Mouse (Mus musculus) embryonic facial prominence, embryonic 13.5 days (tissue): ENCODE results near the gene Gp5. TPM values are rescaled to one million over a fixed set of nuclear protein-coding genes. Genes with fewer than 3 reads are reported as not detected.

Source experiments
- ATAC-seq: fragments of 200-750 bp; cut with Nextera tagmentation; 2 replicates; pipeline ENCODE4 v1.8.0; 2017; ENCODE audit warnings: low read depth; ENCODE audit not compliant: insufficient number of reproducible peaks, insufficient read depth, low FRiP score, low TSS enrichment
- H3K27ac ChIP-seq: fragments of 300-500 bp; sonication (generic); 2 replicates; pipeline ENCODE4 v1.5.1; 2015; ENCODE audit warnings: moderate library complexity, mild to moderate bottlenecking, inconsistent platforms
- H3K27me3 ChIP-seq: fragments of 300-500 bp; sonication (generic); 2 replicates; pipeline ENCODE4 v1.6.1; 2015; ENCODE audit warnings: mild to moderate bottlenecking, inconsistent platforms
- H3K36me3 ChIP-seq: fragments of 300-500 bp; sonication (generic); 2 replicates; pipeline ENCODE4 v1.6.1; 2015; ENCODE audit warnings: mild to moderate bottlenecking, inconsistent platforms
- H3K4me1 ChIP-seq: fragments of 300-500 bp; sonication (generic); 2 replicates; pipeline ENCODE4 v1.6.1; 2015; ENCODE audit warnings: inconsistent platforms
- H3K4me2 ChIP-seq: fragments of 300-500 bp; sonication (generic); 2 replicates; pipeline ENCODE4 v1.6.1; 2015; ENCODE audit warnings: moderate library complexity, mild to moderate bottlenecking, inconsistent platforms
- H3K4me3 ChIP-seq: fragments of 300-500 bp; sonication (generic); 2 replicates; pipeline ENCODE4 v1.5.1; 2015; ENCODE audit warnings: mild to moderate bottlenecking, inconsistent platforms
- H3K9ac ChIP-seq: fragments of 300-500 bp; sonication (generic); 2 replicates; pipeline ENCODE4 v1.6.1; 2015; ENCODE audit warnings: mild to moderate bottlenecking, inconsistent platforms
- H3K9me3 ChIP-seq: fragments of 300-500 bp; sonication (generic); 2 replicates; pipeline ENCODE4 v1.6.1; 2016; ENCODE audit warnings: inconsistent platforms
- WGBS: fragments of 180-500 bp; shearing (Covaris S2); methylation state at CpG from one replicate; pipeline ENCODE4 v1.1.7; 2015; ENCODE audit warnings: mixed read lengths; 5-methylcytosine and 5-hydroxymethylcytosine counted together
- polyA plus RNA-seq: library from polyadenylated mRNA; unstranded; fragments of >200 nt; fragmentation: Nextera tagmentation; extraction: Ambion mirVana; gene quantifications from 2 replicates; pipeline ENCODE4 v1.2.1, GENCODE M21; 2015

The Gp5 gene
- polyA plus RNA-seq, 1 experiment from 2014 or later = 1.1 TPM

DNA sequence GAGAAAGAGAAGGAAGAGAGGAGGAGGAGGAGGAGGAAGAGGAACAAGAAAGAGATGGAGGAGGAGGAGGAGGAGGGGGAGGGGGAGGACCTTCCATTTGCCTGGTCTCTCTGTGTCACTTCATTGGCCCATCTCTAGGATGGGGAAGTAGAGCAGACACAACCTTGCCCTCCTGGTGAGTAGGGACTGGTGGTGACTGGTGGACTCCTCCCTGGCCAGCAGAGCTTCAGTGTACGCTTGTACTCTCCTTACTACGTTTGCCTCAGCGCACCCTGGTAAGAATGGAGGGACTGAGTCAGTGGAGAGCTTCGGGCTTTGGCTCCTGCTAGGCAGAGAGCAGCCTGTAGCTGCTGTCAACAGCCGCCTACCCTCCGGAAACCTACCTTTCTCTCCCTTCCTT lies 7.9 kb downstream of the Gp5 start:
- WGBS = 84% methylated on average over 6 of the region's 6 CpGs
- H3K27me3 ChIP-seq = peaks cover 36% of the 10 kb centered on the region

DNA sequence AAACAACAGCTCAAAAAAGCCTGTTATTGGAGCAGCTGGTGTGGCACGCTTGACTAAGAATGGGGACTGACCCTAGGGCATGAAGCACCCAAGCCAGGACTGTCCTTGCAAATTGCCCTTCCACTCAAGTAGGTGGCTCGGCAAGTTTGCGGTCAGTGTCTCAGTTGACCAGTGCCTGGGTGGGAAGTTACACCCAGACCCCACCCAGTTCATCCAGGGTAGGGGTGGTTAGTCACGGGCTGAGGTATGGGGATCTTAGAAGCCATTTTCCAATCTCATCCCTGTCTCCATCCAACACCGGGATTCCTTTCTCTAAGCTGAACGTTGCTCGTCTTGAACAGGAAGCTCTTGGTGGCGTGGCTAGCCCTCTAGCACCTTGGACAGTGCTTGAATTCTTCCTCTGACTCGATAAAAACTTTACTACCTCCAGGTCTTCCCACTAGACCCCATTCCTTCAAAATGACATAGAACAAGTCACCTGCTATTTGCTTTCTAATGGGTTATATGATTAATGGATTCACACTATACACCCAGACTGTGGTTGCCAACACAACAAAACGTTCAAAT lies 10.8 kb downstream of the Gp5 start:
- no peak for ATAC-seq
- Histone ChIP-seq H3K9me3 (no peaks in the 10 kb centered on the region), H3K4me2 (no peak overlapping the region), H3K4me3 (no peak overlapping the region), H3K9ac (no peak overlapping the region), H3K27ac (no peak overlapping the region), H3K36me3 (no peaks in the 10 kb centered on the region), H3K27me3 (peaks cover 18% of the 10 kb centered on the region), H3K4me1 (no peaks in the 10 kb centered on the region)
- WGBS = 59% methylated on average over 10 of the region's 10 CpGs

More for the DNA sequence above, 7.9 kb downstream of the Gp5 start:
- Histone ChIP-seq H3K9me3 (no peaks in the 10 kb centered on the region), H3K27ac (no peak overlapping the region), H3K4me3 (no peak overlapping the region), H3K4me1 (no peaks in the 10 kb centered on the region), H3K4me2 (no peak overlapping the region), H3K36me3 (no peaks in the 10 kb centered on the region), H3K9ac (no peak overlapping the region)
- no peak for ATAC-seq

DNA sequence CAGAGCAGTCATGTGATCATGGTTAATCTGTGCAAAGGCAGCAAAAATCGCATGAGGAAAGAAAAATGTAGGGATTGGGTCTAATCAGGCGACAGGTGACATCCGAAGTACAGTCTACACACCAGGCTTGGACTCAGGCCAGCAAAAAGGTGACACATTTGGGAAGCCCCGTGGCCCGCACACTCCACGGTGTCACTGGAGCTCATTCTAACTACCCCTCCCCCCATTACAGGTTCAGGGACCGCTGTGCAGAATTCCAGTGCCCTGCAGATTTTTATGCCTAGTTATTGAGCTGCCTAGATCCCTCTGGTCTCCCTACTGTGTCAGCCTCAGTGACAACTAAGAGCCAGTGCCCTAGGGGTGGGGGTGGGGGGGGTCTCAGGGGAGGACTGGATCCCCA lies 13.1 kb downstream of the Gp5 start:
- Histone ChIP-seq H3K4me2 (no peak overlapping the region), H3K9ac (no peak overlapping the region), H3K27ac (no peak overlapping the region), H3K9me3 (no peaks in the 10 kb centered on the region), H3K27me3 (0 out of 2 replicates have a peak, but pooled peaks cover 3% of the 10 kb centered on the region), H3K4me3 (no peak overlapping the region), H3K4me1 (peaks cover 6% of the 10 kb centered on the region; the same call in 1 of the 2 replicates), H3K36me3 (no peaks in the 10 kb centered on the region)
- no peak for ATAC-seq
- 82% methylated on average over 7 of the region's 7 CpGs for WGBS

- 85% methylated on average over 11 of the region's 11 CpGs for WGBS
- Histone ChIP-seq H3K9me3 (no peaks in the 10 kb centered on the region), H3K27ac (no peak overlapping the region), H3K36me3 (no peaks in the 10 kb centered on the region), H3K4me1 (peaks cover 6% of the 10 kb centered on the region; the same call in 1 of the 2 replicates), H3K4me3 (no peak overlapping the region), H3K27me3 (0 out of 2 replicates have a peak, but pooled peaks cover 2% of the 10 kb centered on the region), H3K4me2 (no peak overlapping the region), H3K9ac (no peak overlapping the region)
- ATAC-seq = no peak
Observed at GRCm38 (mm10) chr16:30296601-30297275, 13.8 kb downstream of the Gp5 start.

DNA sequence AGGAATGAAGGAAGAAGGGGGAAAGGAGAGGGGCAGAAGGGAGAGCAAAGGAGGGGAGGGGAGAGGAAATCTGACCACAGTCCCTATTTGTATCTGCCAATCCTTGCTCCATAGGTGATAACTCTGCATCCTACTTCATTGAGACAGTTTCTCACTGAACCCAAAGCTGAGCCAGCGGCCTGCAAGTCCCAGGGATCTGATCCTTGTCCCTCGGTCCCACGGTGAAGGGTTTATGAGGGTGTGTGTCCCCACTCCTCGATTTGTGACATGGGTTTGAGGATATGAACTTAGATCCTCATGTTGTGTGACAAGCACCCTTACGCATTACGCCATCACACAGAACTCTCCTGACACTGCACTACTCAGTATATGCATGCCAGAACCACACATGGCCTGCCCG lies 15.5 kb downstream of the Gp5 start:
- no peak for ATAC-seq
- Histone ChIP-seq H3K4me3 (no peak overlapping the region), H3K27ac (no peak overlapping the region), H3K36me3 (no peaks in the 10 kb centered on the region), H3K27me3 (no peaks in the 10 kb centered on the region), H3K4me2 (no peak overlapping the region), H3K9me3 (no peaks in the 10 kb centered on the region), H3K9ac (no peak overlapping the region), H3K4me1 (peaks cover 6% of the 10 kb centered on the region; the same call in 1 of the 2 replicates)
- 83% methylated on average over 7 of the region's 7 CpGs for WGBS

- WGBS = 88% methylated on average over 6 of the region's 6 CpGs
Observed at GRCm38 (mm10) chr16:30290436-30290835, 20.1 kb downstream of the Gp5 start.

DNA sequence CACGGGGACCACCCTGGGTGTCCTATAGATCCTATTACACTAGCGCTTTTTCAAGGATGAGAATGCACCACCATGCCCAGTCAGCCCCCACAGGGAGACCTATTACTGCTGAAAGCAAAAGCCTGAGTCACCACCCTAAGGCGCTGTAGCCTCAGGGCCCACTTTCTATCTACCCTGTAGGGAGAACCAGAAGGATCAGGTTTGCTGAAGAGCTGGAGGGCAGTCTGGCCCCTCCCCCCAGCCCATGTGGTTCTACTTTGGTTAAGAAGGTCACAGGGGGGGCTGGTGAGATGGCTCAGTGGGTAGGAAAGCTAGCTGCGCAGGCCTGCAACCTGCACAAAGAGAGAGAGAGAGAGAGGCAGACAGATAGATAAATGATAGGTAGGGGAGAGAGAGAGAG lies 24.9 kb downstream of the Gp5 start:
- ATAC-seq = no peak
- Histone ChIP-seq H3K27me3 (peaks cover 29% of the 10 kb centered on the region), H3K4me2 (no peak overlapping the region), H3K36me3 (no peaks in the 10 kb centered on the region), H3K27ac (no peak overlapping the region), H3K9me3 (no peaks in the 10 kb centered on the region), H3K9ac (no peak overlapping the region), H3K4me1 (peaks cover 39% of the 10 kb centered on the region), H3K4me3 (no peak overlapping the region)
- WGBS = 38% methylated on average over 4 of the region's 4 CpGs

More at GRCm38 (mm10) chr16:30290436-30290835, 20.1 kb downstream of the Gp5 start:
- Histone ChIP-seq H3K4me3 (no peak overlapping the region), H3K9ac (no peak overlapping the region), H3K9me3 (no peaks in the 10 kb centered on the region), H3K27ac (no peak overlapping the region), H3K36me3 (no peaks in the 10 kb centered on the region), H3K4me1 (peaks cover 11% of the 10 kb centered on the region), H3K27me3 (no peaks in the 10 kb centered on the region), H3K4me2 (no peak overlapping the region)
- no peak for ATAC-seq

DNA sequence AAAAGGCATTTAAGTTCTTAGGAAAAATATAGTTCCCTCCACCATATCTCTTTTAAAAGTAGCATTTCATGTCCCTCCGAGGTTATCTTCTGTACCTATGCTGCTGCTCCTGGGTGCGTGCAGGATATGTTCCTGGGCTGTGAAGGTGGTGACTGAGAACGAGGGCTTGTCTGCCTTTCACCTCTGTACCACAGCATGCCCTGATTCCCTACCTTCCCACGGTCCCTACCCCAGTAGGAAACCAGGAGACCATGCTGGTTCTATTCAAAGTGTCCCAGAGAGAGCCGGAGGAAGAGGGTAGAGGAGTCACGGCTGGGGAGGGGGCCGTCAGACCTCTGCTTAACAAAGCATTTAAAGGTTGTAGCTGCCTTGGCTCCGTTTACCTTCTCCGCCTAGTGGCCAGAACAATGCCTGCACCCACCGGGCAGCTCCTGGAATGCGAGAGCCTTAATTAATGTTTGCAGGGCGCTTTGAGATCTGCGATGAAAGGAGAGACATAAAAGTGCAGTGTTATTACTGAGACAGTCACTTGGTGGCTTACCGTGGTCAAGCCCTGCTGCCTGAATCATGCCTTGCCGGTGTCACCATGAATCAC lies 26.7 kb downstream of the Gp5 start:
- H3K9me3 ChIP-seq = no peaks in the 10 kb centered on the region
- peaks cover 29% of the 10 kb centered on the region for H3K27me3 ChIP-seq
- no peak overlapping the region for H3K27ac ChIP-seq
- H3K4me1 ChIP-seq = peaks cover 47% of the 10 kb centered on the region
- no peaks in the 10 kb centered on the region for H3K36me3 ChIP-seq
- peak overlapping the region; percentile 20; the same call in 1 of the 2 replicates for H3K4me3 ChIP-seq
- peak overlapping the region; percentile 57; the same call in 1 of the 2 replicates for H3K9ac ChIP-seq
- no peak for ATAC-seq
- WGBS = 3% methylated on average over 15 of the region's 15 CpGs
- peak overlapping the region; percentile 49 for H3K4me2 ChIP-seq

DNA sequence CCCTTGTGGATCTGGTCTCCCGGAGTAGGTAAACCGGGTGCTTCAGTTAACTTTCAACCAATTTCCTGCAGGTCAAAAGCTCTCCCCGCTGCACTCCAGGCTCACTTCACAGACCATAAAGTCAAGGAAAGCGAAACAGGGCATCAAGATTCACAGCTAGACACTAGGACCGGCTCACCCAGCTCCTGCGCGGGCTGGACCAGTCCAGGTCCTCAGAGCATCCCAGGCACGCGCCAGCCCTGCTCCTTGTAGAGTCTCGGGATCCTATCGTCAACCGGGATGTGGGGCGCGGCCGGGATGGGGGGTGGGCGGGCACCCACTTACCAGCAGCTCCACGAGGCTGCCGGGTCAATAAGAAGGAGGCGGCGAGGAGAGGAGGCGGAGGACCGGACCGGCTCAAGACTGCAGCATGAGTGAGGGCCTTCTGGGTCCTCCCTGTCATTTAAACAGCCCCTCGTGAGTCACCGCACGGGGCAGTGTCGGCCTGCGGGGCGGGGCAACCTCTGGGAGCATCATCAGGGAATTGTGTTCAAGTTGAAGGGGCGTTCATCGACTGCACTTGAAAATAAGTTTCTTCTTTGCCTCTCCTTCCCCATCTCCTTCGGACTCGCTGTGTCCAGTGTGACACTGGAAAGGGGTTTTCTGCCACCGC lies 27.6 kb downstream of the Gp5 start, which contains the start of gene Lrrc15:
Lrrc15 (minus strand) TSS at position 413 of the 652 bp plus-strand sequence.
- Histone ChIP-seq H3K4me3 (peak within 1 kb of the TSS; percentile 37), H3K4me2 (peak within 1 kb of the TSS; percentile 66), H3K4me1 (peaks cover 53% of the 10 kb centered on the region), H3K27me3 (peaks cover 29% of the 10 kb centered on the region), H3K36me3 (no peaks in the 10 kb centered on the region), H3K9me3 (no peaks in the 10 kb centered on the region), H3K9ac (peak within 1 kb of the TSS; percentile 57), H3K27ac (no peak within 1 kb of the TSS)
- WGBS = 7% methylated on average over 34 of the region's 34 CpGs
- no peak for ATAC-seq

GRCm38 (mm10) chr16:30280676-30281297 lies 29.8 kb downstream of the Gp5 start:
- Histone ChIP-seq H3K4me1 (peaks cover 63% of the 10 kb centered on the region), H3K4me3 (no peak overlapping the region), H3K9ac (0 out of 2 replicates have a peak overlapping the region, but pooled peaks have one; percentile 37), H3K27me3 (peaks cover 29% of the 10 kb centered on the region), H3K9me3 (no peaks in the 10 kb centered on the region), H3K27ac (peak overlapping the region; percentile 72), H3K4me2 (peak overlapping the region; percentile 27), H3K36me3 (no peaks in the 10 kb centered on the region)
- ATAC-seq = no peak
- 3% methylated on average over 4 of the region's 4 CpGs for WGBS

DNA sequence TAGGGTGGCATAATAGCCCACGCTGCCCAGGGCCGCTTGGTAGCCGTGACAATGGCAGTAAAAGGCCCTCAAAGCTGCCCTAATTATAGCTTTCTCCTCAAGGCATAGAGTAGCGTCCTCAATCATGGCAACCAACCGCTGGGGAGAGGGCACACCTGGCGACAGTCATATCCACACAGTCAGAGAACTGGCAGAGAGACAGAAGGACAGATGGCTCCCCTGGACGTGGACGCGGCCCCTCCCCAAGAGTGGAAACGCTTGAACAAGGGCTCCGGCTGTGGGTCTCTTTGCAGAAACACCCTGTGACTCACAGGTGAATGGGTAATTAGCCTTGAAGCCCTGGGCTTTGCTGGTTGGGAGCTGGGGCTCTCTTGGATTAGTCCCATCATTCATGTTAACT lies 32.2 kb downstream of the Gp5 start:
- Histone ChIP-seq H3K27me3 (peaks cover 12% of the 10 kb centered on the region), H3K4me1 (peaks cover 54% of the 10 kb centered on the region), H3K4me3 (no peak overlapping the region), H3K4me2 (no peak overlapping the region), H3K9me3 (no peaks in the 10 kb centered on the region), H3K36me3 (no peaks in the 10 kb centered on the region), H3K9ac (no peak overlapping the region), H3K27ac (no peak overlapping the region)
- WGBS = 77% methylated on average over 11 of the region's 11 CpGs
- ATAC-seq = no peak
